Mouse (Mus musculus) fibroblast of lung, adult 2 months (primary cell): Measurements from ENCODE around the gene Armh2.

ENCODE experiments used
- DNase-seq: peaks from one replicate; pipeline ENCODE4 v3.0.0-alpha.2; 2011; ENCODE audit warnings: low read depth

The Armh2 gene

DNA sequence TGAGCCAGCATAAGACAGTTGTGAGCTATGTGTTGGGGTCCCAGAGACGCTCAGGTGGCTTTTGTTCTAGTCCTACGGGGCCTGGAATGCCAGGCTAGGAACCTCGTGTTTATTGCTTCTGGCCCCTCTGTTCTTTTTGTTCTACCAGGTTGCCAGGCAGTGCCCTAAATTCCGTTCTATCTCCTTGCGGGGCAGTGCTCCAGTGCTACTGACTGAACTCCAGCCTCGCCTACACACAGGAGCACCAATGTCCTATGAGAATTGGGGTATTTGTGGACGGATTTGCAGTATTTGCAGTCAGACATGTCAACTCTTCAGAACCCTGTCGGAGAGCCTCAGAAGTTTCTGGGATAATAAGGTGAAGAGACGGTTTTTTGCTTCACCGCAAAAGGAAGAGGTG lies at the start of gene Armh2:
Gene Armh2 (plus strand): TSS at position 205 of the 400 bp plus-strand sequence.
- DNase-seq: no peak

DNA sequence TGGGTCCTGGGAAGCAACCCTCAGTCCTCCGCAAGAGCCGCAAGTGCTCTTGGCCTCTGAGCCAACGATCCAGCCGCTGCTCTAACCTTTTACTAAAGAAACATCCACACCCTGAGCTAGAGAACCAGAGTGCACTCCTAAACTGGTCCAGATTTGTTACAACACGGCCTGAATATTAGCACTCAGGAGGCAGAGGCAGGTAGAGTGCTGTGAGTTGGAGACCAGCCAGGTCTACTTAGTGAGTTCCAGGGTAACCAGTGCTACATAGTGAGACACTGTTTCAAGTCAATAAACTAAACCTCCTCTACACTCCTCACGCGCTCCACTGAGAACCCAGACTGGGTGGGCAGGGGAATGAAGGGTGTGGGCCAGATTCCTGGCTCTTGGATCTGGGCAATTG lies 47.7 kb upstream of the Armh2 start:
- DNase-seq: no peak

GRCm38 (mm10) chr13:24698746-24699145 lies 42.3 kb upstream of the Armh2 start:
- DNase-seq: no peak

DNA sequence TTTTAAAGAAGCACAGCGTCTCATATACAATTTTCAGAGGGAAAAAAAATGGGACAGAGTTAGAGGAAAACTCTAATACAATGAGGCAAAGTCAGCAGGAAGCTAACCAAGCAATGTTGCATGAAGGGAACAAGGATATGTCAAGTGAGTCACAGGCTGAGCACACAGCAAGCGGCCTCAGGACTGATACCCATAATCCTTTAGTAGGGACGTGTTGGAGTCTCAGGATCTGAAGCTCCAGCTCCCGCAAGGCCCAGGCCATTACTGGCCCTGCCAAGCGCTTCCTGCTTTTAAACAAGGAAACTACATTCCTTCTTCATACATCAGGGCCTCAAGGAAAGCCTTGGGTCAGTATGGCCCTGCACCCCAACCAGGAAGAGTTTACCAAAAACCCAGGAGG lies 38.9 kb upstream of the Armh2 start:
- DNase-seq: no peak

DNA sequence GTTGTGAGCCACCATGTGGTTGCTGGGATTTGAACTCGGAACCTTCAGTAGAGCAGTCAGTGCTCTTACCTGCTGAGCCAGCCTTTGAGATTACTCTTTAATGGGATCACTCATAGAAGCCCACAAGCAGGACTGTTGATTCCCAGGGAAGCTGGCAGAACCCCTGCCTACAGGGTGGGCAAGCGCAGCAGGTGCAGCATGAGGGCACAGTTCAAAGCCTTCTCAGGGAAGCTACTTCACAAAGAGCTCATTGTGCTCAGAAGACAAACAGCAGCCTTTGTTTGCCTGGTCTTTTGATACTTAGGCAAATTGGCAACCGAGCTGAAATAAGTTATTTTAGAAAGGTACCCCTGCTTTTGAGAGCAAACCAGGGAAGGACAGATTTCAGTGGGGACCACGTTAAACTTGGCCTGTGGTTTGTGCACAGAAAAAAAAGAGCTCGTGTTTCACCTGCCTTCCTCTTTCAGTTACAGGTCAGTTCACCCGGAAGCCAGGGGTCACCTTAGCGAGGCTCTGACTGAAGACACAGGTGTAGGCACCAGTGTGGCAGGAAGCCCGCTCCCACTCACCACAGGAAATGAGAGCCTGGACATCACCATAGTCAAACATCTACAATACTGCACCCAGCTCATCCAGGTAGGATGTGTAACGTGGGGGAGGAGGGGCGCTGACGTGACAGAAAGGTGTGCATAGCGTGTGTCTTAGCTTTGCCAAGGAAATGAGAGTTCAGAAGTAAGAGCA lies 31.2 kb upstream of the Armh2 start:
- DNase-seq: no peak

DNA sequence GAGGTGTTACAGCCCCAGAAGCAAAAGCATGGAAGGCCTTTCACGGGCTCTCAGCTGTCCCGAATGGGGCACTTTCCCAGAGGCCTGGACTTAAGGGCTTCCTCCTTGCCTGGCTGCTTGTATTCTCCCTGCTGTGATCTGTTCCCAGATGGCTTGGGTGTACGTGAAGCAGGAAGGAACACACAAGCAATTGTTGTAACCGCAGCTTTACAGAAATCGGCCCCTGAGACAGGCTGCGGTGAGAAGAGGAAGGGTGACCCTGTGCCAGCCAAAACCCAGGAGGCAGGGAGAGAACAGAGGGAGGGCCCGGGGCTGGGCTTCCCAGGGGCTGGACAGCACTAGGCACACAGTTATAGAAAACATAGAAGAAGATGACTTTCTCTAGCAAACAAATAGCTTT lies 30.1 kb upstream of the Armh2 start:
- no peak for DNase-seq

- DNase-seq: no peak
Measured at GRCm38 (mm10) chr13:24712581-24713130, 28.4 kb upstream of the Armh2 start.

DNA sequence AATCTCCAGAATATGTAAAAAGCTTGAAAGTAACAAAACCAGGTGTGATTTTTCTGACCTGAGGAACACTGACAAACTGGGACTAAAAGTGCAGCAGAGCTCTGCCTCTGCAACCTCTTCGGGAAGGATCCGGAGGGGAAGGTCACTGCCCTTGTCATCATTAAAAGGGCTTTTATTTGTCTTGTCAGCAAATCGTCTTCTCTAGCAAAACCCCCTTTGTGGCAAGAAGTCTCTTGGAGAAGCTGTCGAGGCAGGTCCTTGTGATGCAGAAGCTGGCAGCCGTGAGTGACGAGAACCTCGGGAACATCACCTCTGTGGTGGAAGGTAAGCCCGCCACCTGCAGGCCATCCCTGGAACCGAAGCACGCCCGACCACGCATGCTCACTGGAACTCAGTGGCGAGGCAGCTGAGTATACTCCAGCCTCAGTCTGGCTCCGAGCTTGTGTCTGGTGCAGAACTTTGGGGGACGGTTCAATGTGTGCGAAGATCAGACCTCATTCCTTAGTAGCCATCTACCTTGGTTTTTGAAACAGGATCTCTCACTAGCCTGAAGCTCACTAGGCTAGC lies 27.5 kb upstream of the Armh2 start:
- DNase-seq: peak; percentile 49

DNA sequence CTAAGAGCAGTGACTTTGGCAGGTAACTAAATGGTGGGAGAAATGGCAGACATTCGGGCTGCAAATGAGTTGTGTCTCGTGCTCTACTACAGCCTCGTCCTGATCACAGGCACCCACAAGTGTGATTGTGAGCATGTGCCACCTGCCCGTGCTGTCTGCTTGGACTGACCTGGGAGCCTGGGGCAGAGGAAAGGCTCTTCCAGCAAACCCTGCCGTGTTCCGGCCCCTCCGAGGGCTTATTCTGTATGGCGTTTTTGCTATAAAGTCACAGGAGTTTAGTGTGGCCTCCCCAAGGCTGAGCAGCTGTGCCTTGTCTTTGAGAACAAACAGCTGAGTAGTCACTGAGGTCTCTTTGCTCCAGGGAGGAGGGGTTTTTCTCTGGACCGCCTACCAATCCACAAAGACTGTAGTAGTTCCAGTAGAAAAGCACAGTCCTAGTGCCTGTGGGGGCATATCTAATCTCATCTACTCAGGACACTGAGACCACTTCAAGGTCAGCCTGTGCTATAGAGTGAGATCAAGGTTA lies 26.6 kb upstream of the Armh2 start:
- DNase-seq: no peak

- DNase-seq: no peak
Measured at GRCm38 (mm10) chr13:24715601-24716000, 25.4 kb upstream of the Armh2 start.

GRCm38 (mm10) chr13:24716441-24716840 lies 24.6 kb upstream of the Armh2 start:
- no peak for DNase-seq

DNA sequence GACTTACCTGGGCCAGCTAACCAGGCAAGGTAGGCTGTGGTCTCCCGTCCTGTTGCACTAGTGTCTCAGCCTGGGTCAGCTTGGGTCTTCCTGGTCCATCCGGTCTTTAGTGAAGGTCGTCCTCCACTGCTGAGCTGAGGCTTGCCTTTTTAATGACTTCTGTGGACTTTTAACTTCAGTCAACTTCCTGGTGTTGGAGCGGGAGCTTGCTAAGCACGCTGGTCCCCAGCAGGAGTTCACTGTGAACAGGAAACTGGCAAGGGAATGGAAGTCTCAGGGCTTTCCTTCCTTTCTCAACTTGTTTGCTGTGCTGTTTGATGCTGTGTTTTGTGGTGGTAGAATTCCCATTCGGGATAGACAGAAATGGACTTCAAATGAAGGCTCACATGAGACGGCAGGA lies 23.4 kb upstream of the Armh2 start:
- DNase-seq: no peak

DNA sequence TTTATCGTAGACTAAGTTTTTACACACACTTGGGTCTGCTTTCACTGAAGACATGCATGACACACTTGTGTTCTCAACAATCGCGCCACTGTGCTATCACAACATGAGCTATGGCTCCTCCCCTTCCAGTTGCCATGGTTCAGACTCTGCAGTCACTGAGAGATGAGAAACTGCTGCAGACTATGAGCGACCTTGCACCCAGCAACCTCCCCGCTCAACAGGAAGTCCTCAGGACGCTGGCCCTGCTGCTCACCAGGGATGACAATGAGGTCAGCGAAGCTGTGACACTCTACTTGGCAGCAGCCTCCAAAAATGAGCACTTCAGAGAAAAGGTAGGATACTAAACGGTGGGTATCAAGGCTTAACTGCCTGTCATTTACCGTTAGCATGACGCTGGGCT lies 19.5 kb upstream of the Armh2 start:
- no peak for DNase-seq

DNA sequence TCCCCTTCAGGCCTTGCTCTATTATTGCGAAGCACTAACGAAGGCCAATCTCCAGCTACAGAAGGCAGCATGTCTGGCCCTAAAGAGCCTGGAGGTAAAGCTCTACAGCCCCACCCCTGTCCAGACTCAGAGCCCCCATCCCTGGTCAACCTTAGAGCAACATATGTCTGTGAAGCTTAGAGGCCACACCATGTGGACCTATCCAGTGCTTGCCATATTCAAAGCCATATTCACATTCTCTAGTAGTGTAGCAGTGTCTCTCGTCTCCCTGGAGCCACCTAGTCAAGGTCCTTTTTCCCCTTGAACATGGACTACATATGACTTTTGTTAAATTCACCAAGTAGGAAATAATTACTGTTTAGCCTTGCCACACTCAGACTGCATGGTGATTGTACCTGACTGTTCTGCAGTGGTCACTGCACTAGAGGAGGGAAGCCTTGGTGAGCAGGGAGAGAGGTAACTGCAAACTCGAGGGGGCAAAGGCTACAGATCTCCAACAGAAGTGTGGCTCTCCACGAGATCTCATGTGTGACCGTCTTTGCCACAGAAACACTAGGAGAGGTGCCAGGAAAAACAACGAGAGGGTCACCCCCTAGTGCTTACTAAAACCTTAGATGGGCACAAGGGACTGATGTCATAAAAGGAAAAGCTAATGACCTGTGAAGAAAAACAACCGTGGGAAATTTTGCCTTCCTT lies 17.2 kb upstream of the Armh2 start:
- no peak for DNase-seq

DNA sequence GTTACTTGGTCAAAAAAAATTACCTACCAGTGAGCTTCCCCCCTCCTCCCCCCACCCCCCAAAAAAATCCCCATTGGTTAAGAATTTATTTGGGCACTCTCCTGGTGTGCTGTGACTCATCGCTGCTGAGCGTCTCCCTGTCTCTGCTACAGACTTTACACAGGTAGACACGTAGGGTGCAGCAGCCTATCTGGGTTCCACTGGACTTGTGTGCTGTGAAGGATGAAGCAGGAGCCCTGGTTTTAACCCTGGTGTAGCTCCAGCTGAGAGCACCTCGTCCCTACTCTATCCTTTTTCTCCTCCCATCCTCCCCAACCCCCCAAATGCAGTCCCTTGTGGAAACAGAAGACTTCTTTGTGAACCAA lies 16.7 kb upstream of the Armh2 start:
- DNase-seq: peak; percentile 56

DNA sequence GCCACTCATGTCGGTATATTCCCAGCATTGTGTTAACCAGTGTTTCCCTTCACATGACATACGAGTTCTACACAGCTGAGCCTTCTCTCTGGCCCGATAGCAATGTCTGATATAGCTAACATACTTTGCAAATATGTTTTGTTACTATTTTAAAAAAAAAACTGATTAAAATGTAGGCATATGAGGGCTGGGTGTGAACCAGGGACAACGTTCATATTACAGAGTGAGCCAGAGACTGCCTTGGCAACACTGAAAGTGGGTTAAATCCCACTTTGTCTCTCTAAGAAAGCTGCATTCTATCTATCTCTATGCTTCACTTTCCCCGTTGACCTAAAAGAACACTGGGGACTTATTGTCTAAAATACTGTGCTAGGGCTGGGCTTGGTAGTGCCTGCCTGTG lies 11.9 kb upstream of the Armh2 start:
- no peak for DNase-seq

GRCm38 (mm10) chr13:24734502-24734901 lies 6.5 kb upstream of the Armh2 start:
- no peak for DNase-seq

GRCm38 (mm10) chr13:24735608-24736131 lies 5.4 kb upstream of the Armh2 start:
- DNase-seq: no peak

- DNase-seq: no peak
Measured at GRCm38 (mm10) chr13:24747823-24748222, 6.8 kb downstream of the Armh2 start.

- DNase-seq: no peak
Measured at GRCm38 (mm10) chr13:24750807-24751206, 9.8 kb downstream of the Armh2 start.

DNA sequence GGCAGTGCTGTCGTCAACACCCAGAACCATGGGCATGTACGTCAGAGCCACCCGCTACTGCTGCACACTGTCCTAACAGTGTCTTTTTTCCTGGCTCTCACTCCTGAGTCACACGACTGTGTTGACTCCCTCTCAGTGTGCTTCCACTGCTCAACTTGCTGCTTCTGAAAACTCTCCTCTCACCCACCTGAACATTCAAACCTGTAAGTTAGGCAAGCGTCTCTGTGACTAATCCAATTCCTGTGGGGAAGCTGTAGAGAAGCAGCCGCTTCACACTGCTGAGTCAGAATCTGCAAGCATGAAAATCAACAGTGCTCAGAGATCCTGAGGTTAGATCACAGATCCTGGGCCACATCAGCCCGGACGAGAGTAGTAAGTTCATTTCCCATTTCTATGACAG lies 10.4 kb downstream of the Armh2 start:
- no peak for DNase-seq

- DNase-seq: no peak
Measured at GRCm38 (mm10) chr13:24756756-24757155, 15.7 kb downstream of the Armh2 start.
